Mouse (Mus musculus) T-cell, adult 2 months (primary cell): Measurements from ENCODE around the gene Cfap20.
"Not testable (repeated sequence)": the region's sequence is repeated elsewhere in the genome, so short reads cannot be mapped to it uniquely, and the experiment has no call there.

Experiments
- DNase-seq: peaks from one replicate; pipeline ENCODE4 v3.0.0; 2022; ENCODE audit warnings: low spot score

The Cfap20 gene

DNA sequence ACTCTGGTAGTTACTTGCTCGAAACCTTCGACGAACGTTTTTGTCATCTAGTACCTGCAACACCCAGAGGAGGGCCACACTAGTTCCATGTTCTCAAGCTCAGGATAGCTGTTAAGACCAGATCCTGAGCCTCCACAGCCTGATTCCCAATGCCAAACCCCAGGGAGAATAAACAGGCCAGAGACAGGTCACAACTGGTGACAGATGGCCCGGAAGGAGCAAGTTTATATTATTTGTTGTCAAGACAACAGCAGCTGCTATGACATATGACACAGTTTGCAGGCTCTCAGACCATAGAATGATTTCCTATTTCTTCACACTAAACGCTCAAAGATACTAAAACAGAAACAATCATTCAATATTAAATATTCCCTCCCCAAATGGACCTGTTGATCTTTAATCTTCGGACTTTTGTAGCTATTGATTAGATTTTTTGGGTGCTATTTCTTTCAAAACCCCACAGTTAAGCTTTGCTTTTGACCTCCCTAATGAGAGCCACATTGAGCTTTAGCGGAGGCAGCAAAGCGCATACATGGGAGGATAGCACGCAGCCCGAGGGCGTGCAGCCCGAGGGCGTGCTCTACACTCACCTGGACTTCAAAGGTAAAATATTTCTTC lies 12.4 kb downstream of the Cfap20 start:
- no peak for DNase-seq

- DNase-seq: no peak
Measured at GRCm38 (mm10) chr8:95411309-95411972, 23.2 kb downstream of the Cfap20 start.

DNA sequence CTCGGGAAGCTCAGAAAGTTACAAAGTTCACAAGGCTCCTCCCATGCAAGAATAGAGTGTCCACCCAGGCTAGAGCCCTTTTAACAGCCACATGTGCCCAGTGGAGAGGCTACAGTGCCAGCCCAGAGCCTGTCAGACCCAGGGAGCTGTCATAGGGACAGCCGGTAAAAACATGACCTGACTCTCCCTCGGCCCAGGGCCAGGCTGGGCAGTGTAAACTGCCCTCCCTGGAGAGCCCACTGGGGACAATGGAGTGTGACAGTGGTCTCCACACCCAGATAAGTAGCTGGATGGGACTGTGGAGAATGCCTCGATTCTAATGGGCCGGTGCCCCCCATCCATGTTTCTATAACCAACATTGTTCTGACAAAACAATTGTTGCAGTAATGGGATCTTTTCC lies 25.2 kb downstream of the Cfap20 start:
- DNase-seq: no peak

DNA sequence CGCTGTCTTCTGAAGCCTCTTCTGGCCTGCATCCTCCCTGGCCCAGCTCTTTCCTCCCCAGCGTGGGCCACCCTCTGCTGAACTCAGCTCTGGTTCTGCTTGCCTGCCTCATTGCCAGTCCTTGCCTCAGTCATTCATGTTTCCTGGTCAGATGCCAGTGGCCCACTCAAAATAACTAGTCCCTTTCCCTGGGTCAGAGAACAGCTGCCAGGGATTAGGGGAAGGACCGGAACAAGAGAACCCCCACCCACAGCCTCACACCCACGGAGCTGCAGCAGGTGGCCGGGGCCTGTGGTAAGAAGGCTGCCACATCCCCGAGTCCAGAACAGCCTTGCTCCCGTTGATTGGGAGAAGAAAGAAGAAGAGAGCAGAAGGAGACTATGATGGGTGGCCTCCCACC lies 33.6 kb downstream of the Cfap20 start:
- DNase-seq: no peak

DNA sequence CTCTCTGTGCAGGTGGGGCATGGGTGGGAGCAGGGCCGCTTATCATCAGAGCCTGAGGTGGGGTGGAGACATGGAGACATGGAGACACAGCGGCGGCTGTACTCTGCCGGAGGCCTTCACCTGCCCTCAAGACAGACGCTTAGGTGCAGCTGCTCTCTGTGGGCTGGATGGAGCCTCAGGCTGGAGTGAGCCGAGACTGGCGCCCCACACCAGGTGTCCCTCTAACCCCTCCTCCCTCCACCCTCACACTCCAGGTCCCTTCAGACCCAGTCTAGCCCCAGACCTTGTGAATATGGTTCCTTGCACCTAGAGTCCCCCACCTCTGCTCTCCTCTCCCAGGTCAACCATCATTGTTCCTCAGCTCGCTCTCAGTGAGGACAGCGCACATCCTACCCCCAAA lies 35.5 kb downstream of the Cfap20 start:
- no peak for DNase-seq

- no peak for DNase-seq
Measured at GRCm38 (mm10) chr8:95397201-95397600, 37.5 kb downstream of the Cfap20 start.

- DNase-seq: no peak
Measured at GRCm38 (mm10) chr8:95396752-95397151, 37.9 kb downstream of the Cfap20 start.

- DNase-seq: no peak
Measured at GRCm38 (mm10) chr8:95395186-95395918, 39.3 kb downstream of the Cfap20 start.

GRCm38 (mm10) chr8:95392604-95393003 lies 42.1 kb downstream of the Cfap20 start:
- DNase-seq: no peak

- no peak for DNase-seq
Measured at GRCm38 (mm10) chr8:95391101-95391500, 43.6 kb downstream of the Cfap20 start.

DNA sequence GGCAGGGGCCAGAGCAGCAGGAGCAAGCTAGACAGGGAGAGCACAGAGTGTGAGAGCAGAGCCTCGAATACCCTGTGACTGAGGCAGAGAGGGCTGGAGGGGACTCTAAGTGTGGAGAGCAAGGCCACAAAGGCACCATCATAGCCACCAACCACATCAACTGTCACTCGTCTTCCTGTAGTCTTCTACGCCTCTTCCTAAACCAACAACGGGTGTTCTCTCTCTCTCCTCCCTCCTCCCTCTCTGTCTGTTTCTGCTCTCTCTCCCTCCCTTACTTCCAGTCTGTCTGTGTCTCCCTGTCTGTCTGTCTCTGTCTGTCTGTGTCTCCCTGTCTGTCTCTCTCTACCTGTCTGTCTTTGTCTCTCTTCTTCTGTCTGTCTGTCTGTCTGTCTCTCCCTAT lies 44.4 kb downstream of the Cfap20 start:
- DNase-seq: peak; percentile 53

DNA sequence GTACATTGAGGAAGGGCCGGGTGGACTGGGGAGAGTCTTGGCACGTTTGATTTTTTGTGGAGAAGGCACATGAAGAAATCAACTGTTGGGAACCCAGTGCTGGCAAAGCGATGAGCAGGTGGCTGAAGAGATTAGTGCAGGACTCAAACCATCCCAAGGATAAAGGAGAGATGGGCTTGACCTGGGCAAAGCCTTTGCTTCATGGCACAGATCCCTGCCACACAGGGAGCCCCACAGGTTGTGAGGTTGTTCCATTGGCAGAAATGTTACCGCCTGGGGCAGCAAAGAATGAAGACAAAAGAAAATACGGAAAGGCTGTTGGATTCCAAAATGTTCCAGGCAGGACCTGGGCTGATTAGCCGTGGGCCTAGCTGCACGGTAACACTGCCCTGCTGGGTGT lies 46.7 kb downstream of the Cfap20 start:
- no peak for DNase-seq

- DNase-seq: no peak
Measured at GRCm38 (mm10) chr8:95387221-95387620, 47.4 kb downstream of the Cfap20 start.

DNA sequence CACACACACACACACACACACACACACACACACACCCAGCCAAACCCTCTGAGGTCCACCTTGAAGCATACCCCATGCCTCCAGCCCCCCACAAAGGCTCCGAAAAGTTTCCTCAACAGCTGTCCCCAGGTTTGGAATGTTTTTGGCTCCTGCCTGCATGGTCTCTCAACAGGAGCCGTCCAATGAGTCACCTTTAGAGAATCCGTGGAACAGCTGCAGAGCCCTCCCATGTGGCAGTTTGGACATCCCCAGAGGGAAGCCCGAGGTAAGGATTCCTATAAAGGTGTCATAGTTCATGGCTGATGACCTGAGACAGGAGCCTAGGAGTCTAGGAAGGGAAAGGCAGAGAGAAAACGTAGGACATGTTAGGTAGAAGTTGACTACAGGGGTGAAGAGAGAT lies 48.6 kb downstream of the Cfap20 start:
- DNase-seq: no peak

DNA sequence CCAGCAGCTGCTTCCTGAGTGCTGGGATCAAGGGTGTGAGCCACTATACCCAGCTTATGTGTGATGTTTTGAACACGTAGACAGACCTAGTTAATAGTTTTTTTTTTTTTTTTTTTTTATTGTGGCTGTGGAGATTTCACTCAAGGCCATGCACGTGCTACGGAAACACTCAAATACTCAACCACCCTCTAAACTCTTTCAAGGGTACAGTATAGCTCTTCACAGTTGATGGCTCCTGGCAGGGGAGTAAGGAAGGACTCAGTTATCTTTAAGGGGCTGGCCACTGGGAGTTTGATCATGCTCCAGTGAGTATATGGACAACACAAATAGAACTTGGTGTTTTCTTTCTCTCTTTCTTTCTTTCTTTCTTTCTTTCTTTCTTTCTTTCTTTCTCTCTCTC lies 50.2 kb downstream of the Cfap20 start:
- DNase-seq: no peak

DNA sequence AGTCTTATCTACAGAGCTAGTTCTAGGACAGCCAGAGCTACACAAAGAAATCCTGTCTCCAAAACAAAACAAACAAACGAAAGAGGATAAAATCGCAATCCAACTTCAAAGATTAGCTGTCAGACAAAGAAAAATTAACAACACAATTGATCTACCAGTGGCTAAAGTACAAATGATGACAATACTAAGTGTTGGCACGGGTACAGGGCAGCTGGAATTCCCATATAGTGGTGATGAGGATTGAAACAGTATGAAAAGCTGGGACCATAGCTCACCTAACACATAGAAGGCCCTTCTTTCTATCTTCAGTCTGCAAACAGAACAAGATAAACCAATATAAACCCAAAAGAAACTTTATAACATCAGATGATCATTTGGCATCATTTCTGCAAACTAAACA lies 53.1 kb downstream of the Cfap20 start:
- DNase-seq: no peak

- DNase-seq: no peak
Measured at GRCm38 (mm10) chr8:95380953-95381352, 53.7 kb downstream of the Cfap20 start.

- DNase-seq: not testable (repeated sequence)
Measured at GRCm38 (mm10) chr8:95378928-95379327, 55.7 kb downstream of the Cfap20 start.

DNA sequence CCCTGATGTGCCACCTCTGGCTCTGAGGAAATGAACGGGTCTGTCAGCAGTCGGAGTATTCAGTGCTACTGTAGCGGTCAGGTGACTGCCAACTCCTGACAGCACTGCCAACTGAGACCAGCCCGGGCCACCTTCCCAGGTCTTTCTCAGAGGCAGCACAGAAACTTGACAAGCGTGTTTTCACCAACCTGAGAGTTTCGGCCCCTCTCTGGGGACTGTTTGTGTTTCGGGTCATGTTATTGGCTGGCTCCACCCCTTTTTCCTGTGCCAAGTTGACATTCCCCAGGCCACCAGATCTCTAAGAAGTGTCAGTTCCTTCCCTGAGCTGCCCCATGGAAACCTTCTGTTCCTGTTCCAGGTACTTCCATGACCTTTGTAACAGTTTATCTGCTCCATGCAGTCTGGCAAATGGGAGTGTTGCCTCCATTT lies 56.8 kb downstream of the Cfap20 start:
- DNase-seq: no peak

DNA sequence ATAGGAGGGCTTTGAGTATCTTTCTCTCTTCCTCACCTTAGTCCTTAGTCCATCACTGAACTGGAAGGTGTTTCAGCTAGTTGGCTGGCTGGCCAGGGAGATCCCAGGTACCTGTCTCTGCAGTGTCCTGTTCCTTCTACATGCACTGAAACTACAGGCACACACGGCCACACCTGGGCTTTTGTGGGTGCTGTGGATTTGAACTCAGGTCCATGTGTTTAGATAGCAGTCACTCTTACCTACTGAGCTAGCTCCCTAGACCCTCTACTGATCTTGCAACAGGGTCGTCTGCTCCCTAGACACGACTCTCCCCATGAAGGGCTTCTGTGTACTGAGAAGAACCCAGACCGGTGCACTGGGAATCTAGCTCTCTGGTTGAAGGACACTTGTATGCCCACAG lies 57.6 kb downstream of the Cfap20 start:
- no peak for DNase-seq

DNA sequence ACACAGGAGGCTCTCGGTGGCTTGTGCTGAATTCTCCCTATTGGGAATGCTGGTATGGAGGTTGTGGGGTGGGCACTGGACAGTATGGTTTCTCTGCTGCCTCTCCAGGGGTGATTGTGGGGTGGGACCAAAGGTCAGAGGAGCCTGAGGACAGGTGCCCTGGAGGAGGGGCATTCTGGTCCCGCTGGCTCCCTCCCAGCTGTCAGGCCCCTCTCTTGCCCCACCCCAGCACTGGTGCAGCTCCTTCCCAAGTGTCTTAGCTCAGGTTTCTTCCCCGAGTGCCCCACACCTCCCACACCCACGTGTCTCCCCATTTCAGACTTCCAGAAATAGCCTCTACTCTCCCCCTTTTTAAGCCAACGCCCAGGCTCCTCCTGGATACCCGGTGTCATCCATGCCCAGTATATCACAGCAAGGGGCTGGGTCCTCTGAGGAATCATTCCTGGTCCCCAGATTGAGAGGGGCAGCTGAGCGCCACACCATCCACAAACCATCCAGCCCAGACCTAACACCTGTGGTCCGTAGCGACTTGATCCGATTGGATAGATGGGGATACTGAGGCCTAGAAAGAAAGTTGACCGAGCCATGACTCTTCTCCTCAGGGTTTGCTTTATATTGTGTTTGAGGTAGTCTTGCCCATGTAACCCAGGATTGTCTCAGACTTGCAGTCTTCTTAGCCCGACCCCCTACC lies 58.2 kb downstream of the Cfap20 start:
- DNase-seq: no peak

DNA sequence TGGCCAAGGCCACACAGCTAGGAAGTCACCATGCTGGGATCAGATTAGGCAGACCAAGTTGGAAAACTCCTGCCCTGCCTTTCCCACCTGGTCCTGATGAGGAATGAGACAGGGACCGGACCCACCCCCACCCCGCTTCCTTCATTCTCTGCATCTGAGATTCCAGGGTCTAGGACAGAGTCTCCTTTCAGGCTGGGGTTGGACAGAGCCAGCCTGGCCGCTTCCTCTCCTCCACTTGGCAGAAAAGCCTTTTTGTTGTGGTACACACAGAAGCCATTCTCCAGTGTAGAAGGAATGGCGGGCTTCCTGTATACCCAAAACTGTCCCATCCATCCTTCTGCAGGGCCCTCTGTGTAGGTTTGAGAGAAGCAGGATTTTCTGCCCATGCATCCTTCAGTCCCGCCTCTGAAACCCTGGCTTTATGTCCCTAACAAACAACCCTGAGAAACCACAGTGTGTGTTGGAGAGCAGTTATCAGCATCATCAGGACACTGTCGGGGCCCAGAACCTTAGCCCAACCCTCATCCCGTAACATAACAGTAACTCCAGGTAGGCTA lies 59.2 kb downstream of the Cfap20 start:
- no peak for DNase-seq
